ENCODE assay signal across 10 mouse cellular contexts in genomic region chr8:103623781-103624434, GRCm38 (mm10).
DNase-seq lines count a peak whose midpoint lies in the region; ATAC-seq lines count a peak whose summit lies in the region.
"Had no signal": no experiment of that assay in that cellular context is flagged by ENCODE, and none has a peak within 500 bp of the region (broad histone marks: within the 10 kb centered on the region; RNA-seq: fewer than 3 reads in every experiment).

No protein-coding gene starts in this region.

- DNase-seq in adrenal gland, postnatal 14 days, result peak; percentile 41
- peak; percentile 72 to 82 for DNase-seq in cerebellum, postnatal 25 days
- DNase-seq in mesoderm, embryonic 11.5 days (ENCODE audit: low read depth, low spot score), result peak; percentile 32
- no peak for DNase-seq in heart, postnatal 10 days
- no peak for DNase-seq in urinary bladder, postnatal 4 days (ENCODE audit: low spot score in 2 of 2)
- no peak for DNase-seq in lung, postnatal 25 days (ENCODE audit: low spot score)
- DNase-seq in ovary, adult 18-20 months (ENCODE audit: low spot score), result no peak

- no peaks in the 10 kb centered on the region for H3K9me3 ChIP-seq in hindbrain, embryonic 12.5 days (replicated peaks)
- H3K9me3 ChIP-seq: heart, embryonic 15.5 days had no signal

- no peaks in the 10 kb centered on the region; the same call in 1 of the 2 replicates for H3K27me3 ChIP-seq in hindbrain, embryonic 12.5 days
- H3K27me3 ChIP-seq: heart, embryonic 15.5 days had no signal

- no peak overlapping the region for H3K9ac ChIP-seq in hindbrain, embryonic 12.5 days
- H3K9ac ChIP-seq: heart, embryonic 15.5 days had no signal

- H3K4me1 ChIP-seq in hindbrain, embryonic 12.5 days, result peaks cover 12% of the 10 kb centered on the region
- H3K4me1 ChIP-seq: heart, embryonic 15.5 days had no signal

- peak; percentile 95 for ATAC-seq in hindbrain, embryonic 12.5 days (ENCODE audit: low FRiP score)

- no peak overlapping the region for H3K27ac ChIP-seq in hindbrain, embryonic 12.5 days
- H3K27ac ChIP-seq: heart, embryonic 15.5 days had no signal

- H3K36me3 ChIP-seq in hindbrain, embryonic 12.5 days, result no peaks in the 10 kb centered on the region
- H3K36me3 ChIP-seq: heart, embryonic 15.5 days had no signal

- no peak overlapping the region for H3K4me2 ChIP-seq in hindbrain, embryonic 12.5 days (replicated peaks)
- H3K4me2 ChIP-seq: heart, embryonic 15.5 days had no signal

- no peak overlapping the region for H3K4me3 ChIP-seq in hindbrain, embryonic 12.5 days
- H3K4me3 ChIP-seq: heart, embryonic 15.5 days; myocyte had no signal

- WGBS in hindbrain, embryonic 12.5 days, result 31% methylated on average over 3 of the region's 3 CpGs

- intact Hi-C loops in heart, postnatal 10 days (cut with DNase I), result no loop called here

Comparison
In these comparisons a context has a peak if more than half of its experiments do, and no peak if none do; other contexts are left out.
1. DNase-seq: peak in adrenal gland, postnatal 14 days (single experiment), cerebellum, postnatal 25 days (2 of 2) and mesoderm, embryonic 11.5 days (single experiment); none in heart, postnatal 10 days (0 of 2), urinary bladder, postnatal 4 days (0 of 2), lung, postnatal 25 days (single experiment) and ovary, adult 18-20 months (single experiment).